Mouse (Mus musculus): ENCODE results near the gene Sfrp2.
A peak's percentile ranks its signal among the peaks of the same experiment; 100 is the strongest.

Sfrp2 gene

DNA sequence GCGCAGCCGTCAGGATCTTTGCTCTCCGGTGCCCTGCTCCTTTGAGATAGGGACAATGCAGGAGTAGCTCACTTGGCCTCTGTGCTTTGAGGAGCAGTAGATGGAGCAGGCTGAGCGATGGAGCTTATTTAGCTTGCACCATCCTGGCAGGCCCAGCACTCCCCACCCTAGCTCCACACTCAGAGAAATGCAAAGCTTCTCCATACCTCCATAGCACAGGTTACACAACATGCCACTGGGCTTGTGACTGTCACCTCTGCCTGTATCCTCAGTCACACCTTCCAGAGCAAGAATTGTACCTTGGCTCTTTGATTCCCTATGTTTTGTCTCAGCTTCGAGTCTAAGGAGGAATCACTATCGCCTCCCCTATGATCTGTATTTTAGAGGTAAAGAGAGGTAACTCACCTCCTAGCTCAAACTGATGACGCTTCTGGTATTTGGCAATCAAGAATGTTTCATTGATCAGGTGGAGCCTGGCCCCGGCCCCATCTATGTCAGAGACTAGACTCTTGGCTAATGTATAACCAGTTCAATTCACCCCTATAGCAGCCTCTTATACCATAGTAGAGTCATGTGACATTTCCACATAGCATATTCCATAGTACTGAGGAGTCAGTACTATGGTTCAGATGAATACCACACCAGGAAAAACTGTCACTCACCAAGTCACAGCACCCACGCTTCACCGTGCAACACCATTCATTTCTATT, 5.2 kb downstream of the Sfrp2 start:
- no peak for DNase-seq (ENCODE audit: low spot score in 2 of 2)

DNA sequence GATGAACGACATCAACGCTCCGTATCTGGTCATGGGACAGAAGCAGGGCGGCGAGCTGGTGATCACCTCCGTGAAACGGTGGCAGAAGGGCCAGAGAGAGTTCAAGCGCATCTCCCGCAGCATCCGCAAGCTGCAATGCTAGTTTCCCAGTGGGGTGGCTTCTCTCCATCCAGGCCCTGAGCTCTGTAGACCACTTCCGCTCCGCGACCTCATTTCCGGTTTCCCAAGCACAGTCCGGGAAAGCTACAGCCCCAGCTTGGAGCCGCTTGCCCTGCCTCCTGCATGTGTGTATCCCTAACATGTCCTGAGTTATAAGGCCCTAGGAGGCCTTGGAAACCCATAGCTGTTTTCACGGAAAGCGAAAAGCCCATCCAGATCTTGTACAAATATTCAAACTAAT, 7.2 kb downstream of the Sfrp2 start:
- no peak for DNase-seq (ENCODE audit: low spot score in 2 of 2)

DNA sequence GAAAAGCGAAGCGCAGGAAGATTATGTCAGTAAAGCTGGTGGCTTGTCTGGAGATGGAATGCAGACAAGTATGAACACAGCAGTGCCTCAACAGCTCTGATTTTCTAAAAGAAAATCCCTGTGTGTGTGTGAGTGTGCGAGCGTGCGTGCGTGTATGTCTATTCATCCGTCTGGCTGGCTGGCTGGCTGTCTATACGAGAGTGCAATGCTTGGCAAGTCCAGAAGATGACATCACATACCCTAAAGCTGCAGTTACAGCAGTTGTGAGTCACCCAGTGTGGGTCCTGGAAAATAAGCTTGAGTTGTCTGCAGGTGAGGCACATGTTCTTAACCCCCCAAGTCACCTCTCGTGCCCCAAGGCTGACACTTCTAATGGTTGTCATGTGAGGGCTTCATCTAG, 9.3 kb downstream of the Sfrp2 start:
- no peak for DNase-seq (ENCODE audit: low spot score in 2 of 2)

DNA sequence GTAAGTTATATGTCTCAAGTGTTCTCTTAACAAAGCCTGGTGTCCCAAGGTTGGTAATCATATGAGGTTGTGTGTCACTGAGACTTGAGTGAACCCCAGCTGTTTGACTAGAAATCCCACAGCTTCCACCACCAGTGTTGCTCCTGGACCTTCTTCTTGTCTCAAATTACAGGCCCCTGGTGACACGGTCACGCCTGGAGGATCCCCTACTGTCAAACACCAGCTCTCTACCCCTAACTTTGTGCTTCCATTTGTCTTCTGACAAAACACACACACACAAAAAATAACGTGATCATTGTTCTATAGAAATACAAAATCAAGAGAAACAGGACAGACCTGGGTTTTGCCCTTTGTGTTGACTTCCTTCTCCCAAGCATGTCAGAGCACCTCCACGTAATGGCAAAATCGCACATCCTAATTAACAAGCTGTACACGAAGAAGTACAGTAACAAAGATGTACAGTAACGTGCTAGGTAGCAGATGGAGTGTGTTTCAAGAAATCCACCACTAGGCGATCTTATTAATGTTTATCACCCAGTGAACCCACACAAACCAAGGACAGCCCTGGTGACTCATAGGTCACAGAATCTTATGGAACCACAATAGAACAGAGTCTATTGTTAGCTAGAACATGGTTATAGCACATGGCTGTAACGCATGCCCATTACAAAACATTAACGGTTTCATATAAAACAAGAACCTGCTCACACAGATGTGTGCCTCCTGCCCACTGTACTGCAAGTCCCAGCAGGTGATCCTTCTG, 15.5 kb downstream of the Sfrp2 start:
- DNase-seq (ENCODE audit: low spot score in 2 of 2): no peak

DNA sequence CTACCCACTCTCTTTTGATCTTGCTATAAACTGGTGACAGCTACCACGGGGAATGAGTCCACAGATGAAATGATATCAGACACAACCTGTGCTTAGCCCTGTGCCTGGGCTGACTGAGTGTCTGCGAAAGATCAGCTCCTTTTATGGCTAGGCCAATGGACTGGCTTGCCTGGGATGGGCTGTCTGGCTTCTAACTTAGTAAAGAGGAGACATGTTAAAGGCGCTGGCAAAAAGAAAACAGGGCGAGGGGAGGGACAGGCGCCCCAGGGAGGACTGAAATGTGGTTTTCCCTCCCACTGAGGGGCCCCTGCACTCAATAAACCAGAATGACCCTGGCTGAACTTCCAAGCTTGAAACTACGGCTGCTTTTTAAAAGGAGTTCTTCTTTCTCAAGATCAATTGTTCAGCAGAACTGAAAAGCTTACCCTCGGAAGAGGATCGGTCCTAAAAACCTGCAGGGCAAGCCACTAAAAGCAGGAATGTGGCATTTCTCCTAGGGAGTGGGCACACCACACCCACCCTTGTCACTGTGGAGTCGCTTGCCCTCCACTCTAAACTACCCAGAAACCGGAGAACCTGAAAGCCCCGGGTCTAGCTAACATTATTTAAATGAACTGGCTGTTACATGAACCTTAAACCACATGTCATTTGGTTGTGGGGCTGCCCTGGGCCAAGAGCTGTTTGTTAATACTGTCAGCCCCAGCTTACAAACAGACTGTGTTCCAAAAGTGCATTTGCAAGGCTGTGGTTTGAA, 17.8 kb downstream of the Sfrp2 start:
- DNase-seq (ENCODE audit: low spot score in 2 of 2): no peak

DNA sequence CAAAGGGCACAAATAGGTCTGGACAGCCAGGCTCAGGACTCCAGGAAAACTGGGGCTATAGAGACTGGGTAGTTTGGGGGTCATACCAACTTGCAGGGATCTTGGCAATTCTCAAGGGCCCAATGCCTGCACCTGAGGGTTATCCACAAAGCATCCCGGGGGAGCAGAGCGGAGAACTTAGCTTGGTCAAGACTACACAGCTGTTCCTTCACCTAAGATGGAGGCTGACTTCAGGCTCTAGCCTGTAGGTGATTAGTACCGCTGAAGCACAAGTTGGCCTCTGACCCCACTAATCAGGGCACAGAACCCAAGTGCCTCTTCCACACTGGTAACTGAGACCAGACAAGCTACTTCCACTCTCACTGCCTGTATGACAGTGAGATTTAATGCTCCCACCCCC, 18.6 kb downstream of the Sfrp2 start:
- DNase-seq (ENCODE audit: low spot score in 2 of 2): no peak

DNA sequence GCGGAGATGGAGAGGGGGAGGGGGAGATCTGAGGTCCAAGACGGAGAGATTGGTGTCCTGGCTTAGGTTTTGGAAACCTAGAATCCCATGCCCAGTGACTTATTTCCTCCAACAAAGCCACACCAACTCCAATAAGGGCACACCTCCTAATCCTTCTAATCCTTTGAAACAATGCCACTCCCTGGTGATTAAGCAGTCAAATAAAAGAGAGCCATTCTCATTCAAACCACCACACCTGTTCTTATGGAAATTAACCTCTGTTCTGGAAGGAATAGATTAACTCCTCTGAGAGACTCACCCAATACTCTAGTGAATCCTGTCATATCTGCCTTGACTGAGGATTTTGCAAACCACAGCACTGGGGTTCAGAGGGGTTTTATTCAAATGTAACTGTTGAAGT, 21.0 kb downstream of the Sfrp2 start:
- no peak for DNase-seq (ENCODE audit: low spot score in 2 of 2)

DNA sequence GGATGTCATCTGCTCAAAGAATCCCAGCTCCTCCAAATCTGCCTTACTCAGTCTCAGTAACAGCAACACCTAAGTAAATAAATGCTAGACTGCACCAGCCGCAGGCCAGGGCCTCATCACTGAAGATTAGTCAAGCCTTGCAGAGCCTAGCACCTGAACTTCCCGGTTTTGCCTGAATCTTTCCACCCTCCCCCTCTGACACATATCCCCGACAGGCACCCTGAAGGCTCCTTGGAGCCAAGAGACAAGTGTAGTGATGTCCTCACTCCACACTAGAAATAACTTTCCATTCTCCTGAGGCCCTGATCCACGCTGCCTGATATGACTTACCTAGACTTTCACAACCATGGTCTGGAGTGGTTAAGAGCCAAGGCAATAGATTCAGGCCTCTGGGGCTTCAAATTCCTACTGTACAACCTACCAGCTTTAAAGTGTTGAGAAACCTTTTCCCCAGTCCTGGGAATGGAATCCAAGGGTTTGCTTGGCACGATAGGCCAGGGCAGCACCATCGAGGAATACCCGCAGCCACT, 21.7 kb downstream of the Sfrp2 start:
- DNase-seq (ENCODE audit: low spot score in 2 of 2): no peak

DNA sequence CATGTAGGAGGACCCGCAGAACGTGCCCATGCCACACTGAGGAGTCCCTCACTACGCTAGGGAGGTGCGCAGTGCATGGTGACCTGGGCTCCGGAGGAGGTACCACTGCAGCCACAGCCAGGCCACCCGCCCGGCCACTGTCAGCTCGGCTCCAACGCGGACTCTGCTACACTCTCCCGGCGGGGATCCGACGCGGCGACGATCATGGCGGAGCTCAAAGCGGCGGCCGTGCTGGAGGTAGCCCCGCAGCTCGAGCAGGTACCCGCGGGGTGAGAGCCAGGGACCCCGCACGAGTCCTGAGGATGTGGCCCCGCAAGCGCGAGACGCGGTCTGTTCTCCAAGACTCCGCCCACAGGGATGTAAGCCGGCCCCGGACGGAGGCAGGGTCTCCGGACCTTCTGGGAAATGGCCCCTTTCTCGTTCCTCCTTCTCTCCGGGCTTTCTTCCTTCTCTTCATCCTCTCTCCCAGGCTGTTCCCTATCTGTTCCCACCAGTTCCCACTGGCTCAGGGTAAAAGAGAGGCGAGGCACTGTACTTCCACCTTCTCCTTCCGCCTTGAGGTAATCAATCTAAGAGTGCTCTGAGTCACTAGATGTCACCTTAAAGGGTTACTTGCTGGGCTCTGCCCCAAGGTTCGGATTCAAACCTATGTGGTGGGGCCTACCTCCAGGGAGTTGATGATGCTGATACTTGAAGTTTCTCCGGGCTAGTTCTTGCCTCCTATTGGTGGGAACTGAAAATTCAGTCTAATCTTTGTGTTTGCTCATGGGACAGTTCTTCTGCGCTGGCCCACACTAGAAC, 23.7 kb downstream of the Sfrp2 start:
- DNase-seq (ENCODE audit: low spot score in 2 of 2): no peak

DNA sequence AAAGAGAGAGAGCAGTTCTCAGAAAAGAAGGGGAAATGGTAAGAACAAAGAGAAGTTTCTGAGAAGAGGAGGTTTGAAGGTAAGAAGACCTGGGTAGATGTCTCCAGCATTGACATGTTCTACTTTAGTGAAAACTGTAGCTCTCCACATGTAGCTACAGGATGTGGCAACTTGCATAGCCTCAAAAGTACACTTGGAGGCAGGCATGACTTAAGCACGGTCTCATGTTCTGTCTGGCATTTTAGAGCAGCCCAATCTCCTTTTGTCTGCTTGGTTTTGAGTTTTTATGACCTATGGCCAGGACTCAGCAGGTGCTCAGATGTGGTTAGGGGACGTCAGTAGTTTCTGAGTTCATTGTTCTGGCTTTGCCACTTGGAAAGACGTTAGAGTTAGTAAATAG, 25.3 kb downstream of the Sfrp2 start:
- DNase-seq (ENCODE audit: low spot score in 2 of 2): no peak

DNA sequence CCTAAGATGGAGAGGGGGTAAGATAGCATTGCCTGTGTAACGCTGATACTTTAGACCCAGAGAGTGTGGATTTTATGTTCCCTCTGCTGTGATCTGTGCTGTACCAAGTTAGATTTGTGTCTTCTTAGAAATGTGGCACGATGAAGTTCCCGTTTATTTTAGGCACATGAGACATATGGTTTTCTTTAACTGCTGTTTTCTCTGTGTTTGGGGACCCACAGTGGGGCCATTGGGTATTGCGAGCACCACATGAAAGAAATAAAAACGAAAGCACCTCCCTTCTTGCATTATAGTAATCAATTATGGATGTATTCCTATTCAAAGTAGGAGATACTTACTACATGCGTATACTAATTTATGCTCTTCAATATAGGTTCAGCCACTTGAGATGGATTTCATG, 31.0 kb downstream of the Sfrp2 start:
- no peak for DNase-seq (ENCODE audit: low spot score in 2 of 2)

DNA sequence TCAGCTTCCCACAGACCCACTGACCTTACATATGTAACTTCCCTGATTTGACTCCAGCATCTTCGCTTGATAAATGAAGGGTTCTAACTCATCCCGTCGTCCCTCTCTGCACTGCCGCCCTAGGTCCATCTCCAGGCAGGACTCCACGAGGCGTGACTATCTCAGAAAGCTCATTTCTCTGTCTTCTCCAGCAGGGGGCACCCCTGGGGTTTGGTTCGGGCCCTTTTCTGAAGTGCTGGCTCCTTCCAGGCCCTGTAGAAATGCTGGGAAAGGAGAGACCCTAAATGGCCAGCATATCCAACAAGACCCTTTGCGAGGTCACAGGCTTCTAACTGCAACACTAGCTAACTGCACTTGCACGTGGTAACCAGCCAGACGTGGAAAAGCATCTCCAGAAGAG, 31.7 kb downstream of the Sfrp2 start:
- DNase-seq (ENCODE audit: low spot score in 2 of 2): peak; percentile 6 to 45

DNA sequence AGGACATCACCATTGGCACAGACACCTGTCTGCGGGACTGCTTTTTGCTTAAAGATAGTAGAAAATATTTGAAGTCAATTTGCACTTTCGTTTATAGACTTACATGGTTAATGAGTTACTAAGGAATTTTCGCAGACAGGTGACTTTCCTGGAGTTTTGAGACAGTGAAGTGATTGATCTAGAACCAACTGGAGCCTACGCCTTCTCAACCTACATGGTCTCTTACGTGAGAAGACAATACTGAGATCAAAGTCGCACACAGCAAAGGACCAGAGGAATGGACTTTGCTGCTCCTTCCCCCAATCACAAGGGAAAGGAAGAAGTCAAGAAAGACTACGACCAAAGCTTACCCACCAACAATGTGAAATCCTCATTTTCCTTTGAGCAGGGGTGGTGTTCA, 33.4 kb downstream of the Sfrp2 start:
- no peak for DNase-seq (ENCODE audit: low spot score in 2 of 2)

DNA sequence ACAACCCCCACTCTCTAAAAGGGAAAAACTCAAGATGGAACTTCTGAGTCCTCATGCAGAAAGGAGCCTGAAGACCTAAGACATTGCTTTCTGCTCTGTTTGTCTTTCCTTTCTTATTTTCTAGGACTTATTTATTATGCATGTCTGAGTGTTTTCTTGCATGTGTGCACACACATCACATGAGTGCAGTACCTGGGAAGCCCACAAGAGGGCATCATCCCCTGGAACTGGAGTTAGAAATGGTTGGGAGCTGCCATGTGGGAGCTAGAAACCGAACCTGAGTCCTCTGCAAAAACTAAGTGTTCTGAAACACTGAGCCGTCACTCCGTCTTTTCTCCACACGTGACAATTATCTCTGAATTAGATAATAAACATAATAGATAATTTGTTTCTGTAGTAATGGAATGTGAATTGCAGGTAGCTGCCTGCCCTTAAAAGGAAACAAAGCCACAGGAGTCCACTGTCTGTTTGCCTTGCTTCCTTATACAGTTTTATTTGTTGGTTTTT, 35.6 kb downstream of the Sfrp2 start:
- DNase-seq (ENCODE audit: low spot score in 2 of 2): no peak

DNA sequence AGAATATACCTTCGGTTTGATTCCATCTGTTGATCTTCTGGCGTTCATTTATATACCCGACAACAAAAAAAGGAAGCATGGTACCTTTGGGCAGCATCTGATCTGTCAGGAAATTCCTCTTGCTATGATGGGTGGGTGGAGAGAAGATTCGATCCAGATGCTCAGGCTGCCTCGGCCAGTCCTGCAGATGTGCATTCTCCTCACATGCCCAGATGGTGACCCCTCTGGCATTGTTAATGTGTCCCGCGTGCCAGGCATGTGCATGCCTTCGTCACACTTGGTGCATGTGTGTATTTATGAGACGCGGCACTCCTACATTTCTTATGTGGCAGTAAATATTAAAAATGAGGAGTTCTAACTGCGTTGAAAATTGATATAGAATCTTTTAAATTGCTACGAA, 42.4 kb downstream of the Sfrp2 start:
- no peak for DNase-seq (ENCODE audit: low spot score in 2 of 2)

DNA sequence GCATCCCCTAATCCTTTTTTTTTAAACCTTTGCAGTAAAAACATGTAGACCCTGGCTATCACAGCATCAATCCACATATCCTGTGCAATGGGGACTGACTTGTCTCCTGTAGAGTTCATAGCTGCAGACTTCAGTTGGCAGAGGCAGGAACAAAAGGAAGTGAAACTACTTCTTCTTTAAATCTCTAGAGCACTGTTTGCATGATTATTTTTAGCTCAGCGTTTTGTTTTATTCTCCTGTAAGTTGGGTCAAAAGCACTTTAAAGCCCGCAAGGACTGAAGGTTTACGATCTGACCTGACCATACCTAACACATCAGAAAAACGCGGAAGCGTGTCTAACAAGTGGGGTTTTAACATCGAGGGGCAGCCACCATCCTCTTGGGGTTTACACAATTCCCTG, 45.9 kb downstream of the Sfrp2 start:
- no peak for DNase-seq (ENCODE audit: low spot score in 2 of 2)

DNA sequence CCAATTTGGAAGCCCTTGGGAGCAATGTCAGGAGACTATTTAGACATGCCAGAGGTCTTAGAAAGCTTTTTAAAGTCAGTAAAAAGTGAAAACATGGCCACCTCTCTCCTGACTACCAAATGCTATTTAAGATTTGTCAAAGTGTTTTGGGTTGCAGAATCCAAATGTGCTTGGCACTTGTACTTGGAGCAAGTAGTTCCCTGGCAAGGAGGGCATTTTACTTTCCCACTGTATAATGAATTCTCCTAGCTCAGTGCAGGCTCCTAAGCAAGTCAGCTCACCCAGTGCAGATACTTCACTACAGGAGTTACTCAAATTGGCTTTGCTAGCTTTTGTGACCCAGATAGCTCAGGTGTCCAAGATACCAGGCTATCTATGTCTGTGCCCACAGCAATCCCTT, 46.7 kb downstream of the Sfrp2 start:
- DNase-seq (ENCODE audit: low spot score in 2 of 2): no peak

DNA sequence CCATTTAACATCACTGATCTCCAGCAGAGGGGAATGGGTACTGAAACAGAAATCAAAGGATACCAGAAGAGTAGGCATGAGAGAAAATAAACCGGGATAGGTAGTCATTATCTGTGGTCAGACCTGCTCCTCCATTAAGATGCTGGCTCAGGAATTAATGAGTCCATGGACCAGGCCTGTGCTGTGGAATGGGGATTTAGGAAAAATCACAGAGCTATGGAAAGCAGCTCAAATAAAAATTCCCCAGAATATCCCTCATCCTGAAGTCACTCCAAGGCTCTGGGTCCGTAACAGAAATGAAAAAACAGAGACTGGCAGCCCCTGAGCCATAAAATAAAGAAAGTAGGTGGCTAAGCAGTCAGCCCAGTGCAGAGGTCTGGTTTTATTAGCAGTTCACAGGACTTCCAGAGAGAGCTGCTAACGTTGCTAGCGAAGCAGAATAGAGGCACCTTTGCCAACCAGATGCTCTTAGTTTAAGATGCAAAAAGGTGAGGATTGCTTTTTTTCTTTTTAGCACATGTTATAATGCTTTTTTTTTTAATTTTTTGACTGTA, 50.3 kb downstream of the Sfrp2 start:
- no peak for DNase-seq (ENCODE audit: low spot score in 2 of 2)

DNA sequence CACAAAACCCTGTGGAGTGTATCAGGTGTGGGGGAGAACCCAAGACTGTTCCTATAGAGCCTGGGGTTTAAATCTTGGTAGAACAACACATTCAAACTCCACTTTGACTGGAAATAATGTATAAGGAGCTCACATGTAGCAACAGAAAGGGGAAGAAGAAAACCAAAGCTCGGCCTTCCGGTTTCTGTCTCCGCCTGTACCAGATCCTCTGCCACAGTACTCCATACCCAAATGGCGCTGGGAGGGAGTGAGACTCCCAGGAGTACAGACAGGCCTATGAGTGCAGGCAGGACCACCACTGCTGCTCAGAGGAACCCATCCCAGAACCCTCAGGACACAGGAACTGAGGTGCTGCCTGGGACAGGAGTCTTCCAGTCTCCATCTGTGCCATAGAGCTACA, 57.7 kb downstream of the Sfrp2 start:
- DNase-seq (ENCODE audit: low spot score in 2 of 2): no peak
